Mouse (Mus musculus) testis, adult 2 months (tissue): Measurements from ENCODE around the gene Xylt1.

Experiments
- CTCF ChIP-seq: fragments of 200-500 bp; IDR thresholded peaks from 2 replicates; pipeline ENCODE4 v1.5.1; 2012; ENCODE audit warnings: low read depth, mild to moderate bottlenecking, inconsistent platforms, low read length, moderate library complexity; ENCODE audit not compliant: control insufficient read depth, insufficient read depth, insufficient replicate concordance
- POLR2A ChIP-seq: fragments of 200-500 bp; IDR thresholded peaks from 2 replicates; pipeline ENCODE4 v1.6.1; 2012; ENCODE audit warnings: low read depth, mild to moderate bottlenecking, inconsistent platforms, low read length, moderate library complexity; ENCODE audit not compliant: control insufficient read depth

GRCm38 (mm10) chr7:117394380-117394779, 13.6 kb downstream of the Xylt1 start:
- TF ChIP-seq CTCF (no peak), POLR2A (no peak)
